Mouse (Mus musculus): ENCODE measurements around the gene Epyc. TPM values are rescaled to one million over a fixed set of nuclear protein-coding genes. Genes with fewer than 3 reads are reported as not detected.

Gene Epyc
- total RNA-seq (2015; ENCODE audit: low replicate concordance), result not detected in 2 replicates
- not detected in 2 replicates for total RNA-seq (2017; ENCODE audit: low replicate concordance)

DNA sequence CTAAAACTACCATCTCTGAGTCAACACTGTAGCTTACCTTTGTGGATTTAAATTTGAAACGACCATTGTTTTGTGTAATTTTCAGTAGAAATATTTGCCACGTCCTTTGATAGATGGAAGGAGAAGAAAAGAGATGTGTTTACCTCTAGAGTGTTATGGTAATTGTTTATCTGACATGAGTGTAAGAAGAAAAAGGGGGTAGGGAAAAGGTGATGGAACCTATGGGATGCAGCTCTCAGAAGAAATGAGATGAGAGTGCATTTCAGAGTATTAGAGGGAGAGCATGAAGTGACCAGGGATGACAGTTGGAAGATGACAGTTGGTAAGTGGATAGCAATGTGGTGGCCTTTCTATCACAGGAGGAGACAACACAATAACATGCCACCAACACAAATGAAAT, at the start of gene Epyc:
Gene Epyc, plus strand, starts transcription at position 301 of the 400 bp plus-strand sequence.
- no peak for ATAC-seq (replicated peaks; ENCODE audit: low FRiP score, poor library complexity, severe bottlenecking)

DNA sequence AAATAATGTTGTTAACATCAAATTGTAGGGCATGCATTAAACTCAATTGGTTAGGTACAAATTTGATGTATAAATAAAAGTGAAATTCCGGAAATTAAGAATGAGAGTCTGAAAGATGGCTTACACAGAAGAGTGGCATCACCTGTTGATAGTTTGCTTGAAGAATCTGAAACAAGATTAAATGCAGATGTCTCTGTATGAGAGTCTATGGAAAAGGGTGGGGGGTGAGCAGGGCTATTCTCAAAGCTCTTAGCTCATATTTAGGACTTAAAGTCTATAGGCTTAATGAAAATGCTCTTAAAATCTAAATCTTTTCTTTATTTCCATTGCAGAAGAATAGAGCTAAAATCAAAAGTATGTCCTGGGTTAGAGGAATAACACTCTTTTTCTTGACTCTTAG, 48.2 kb upstream of the Epyc start:
- ATAC-seq (replicated peaks; ENCODE audit: low FRiP score, poor library complexity, severe bottlenecking), result no peak

DNA sequence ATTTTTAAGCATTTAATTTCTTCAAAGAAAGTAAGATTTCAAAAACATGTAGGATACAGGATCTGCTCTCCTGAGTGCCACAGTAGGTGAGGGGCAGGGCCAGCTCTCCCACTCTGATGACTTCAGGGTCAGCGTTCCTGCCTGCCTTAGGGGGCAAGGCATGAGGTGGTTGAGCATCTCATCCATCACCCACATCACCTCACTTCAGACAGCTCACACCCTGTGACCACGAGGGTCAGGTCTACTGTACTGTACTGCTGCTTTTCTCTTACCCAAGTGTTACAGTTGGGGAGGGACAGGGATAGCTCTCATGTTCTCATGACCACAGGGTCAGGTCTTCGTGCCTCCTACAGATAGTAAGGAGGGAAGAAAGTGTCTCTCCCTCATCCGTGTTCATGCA, 42.1 kb upstream of the Epyc start:
- no peak for ATAC-seq (replicated peaks; ENCODE audit: low FRiP score, poor library complexity, severe bottlenecking)

DNA sequence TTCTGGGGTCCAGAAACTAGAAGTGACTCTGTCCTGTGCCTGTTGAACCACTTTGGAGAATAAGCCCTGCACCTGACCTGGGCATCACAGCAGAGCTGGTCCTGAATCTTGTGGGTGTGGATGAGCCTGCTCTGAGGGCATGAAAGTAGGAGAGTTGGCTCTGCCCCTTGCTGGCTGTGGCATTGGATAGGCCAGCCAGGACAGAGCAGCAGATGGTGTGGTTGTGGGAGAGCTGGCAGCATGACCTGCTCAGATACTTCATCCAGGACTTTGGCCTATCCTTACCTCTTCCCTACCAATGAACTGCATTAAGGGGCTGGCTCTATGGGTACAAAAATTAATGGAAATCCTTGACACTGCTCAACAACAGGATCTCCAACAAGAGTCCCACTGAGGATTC, 40.6 kb upstream of the Epyc start:
- ATAC-seq (replicated peaks; ENCODE audit: low FRiP score, poor library complexity, severe bottlenecking), result no peak

DNA sequence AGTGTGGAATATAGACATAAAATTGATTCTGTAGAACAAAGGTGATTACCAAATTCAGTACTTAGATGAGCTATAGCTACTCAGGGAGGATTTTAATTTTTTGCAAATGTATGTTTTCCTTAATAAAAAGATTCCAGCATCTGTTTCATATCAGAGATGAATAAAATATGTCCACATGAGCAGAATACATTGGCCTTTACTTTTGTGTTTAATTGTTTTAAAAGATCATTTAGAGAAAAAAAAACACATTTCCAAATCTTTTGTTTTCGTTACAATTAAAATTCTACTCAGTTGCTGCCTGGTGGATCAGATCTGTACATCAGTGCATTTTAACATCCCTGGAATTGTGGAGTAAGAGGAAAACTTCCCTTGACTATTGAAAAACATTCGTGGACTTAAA, 37.3 kb upstream of the Epyc start, which contains the start of gene Kera:
Gene Kera, plus strand, starts transcription at position 301 of the 400 bp plus-strand sequence.
- ATAC-seq (replicated peaks; ENCODE audit: low FRiP score, poor library complexity, severe bottlenecking), result no peak

DNA sequence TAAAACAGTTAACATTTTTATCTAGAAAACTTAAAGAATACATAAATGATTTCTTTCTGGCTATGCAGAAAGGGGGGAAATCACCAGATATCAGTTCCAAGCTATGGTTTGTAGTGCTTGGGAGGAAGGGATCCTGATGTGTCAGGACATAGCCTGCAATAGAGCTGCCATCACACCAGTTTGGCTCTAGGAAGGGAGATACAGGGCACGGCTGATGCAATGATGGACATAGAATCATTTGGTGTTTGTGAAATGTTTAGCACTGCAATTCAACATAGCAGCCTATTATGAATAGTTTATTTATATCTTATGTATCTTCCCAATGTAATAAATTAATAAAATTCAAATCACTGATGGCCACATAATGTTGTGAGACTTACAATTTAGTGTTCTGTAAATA, 21.5 kb upstream of the Epyc start:
- ATAC-seq (replicated peaks; ENCODE audit: low FRiP score, poor library complexity, severe bottlenecking), result no peak

DNA sequence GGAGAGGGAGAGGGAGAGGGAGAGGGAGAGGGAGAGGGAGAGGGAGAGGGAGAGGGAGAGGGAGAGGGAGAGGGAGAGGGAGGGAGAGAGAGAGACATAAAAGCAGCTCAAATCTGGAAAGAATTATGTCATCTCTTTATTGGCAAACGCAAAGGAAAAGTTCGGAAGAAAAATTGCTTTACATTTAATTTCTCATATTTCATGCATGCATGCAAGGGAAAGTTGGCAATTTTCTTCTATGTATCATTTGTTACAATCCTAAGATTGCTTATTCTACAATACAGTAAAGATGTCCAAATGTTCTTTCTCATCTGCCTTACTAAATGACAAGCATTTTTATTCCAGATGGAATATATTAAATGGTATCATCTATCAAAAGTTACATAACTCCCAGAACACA, 19.5 kb upstream of the Epyc start:
- ATAC-seq (replicated peaks; ENCODE audit: low FRiP score, poor library complexity, severe bottlenecking), result no peak

DNA sequence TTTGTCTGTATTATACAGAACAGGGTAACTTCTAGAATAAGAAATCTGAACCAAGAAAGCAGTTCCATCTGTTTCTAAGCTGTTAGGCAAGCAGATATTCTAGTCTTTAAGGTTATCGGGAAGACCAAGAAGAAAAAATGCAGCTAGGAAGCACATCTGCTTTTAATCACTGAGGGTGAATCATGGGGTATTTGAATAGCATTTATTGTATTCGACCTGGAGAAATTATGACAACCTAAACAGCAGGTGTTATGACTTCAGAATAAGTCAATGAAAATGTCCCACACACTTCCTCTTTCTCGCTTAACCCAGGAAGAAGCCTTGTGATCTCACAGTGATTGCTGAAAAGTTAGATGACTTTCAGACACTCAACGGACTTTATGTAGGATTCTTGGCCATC, 18.8 kb upstream of the Epyc start:
- no peak for ATAC-seq (replicated peaks; ENCODE audit: low FRiP score, poor library complexity, severe bottlenecking)

DNA sequence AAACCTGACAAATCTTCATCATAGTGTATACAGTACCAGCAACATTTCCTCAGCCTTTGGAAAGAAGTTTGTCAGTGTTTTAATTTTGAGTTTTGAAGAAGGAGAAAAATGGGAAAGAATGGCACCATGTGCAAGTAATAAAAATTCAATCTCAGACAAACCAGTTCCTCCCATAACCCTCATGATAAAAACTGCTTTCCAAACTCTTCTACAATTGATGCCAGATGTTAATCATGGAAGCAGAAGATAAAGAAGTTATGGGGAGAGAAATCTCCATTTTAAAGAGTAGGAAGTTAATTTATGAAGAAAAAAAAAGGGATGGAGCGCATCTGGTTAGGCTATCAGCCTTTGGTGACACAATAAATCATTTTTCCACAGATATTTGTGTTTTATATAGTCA, 17.3 kb upstream of the Epyc start:
- no peak for ATAC-seq (replicated peaks; ENCODE audit: low FRiP score, poor library complexity, severe bottlenecking)

DNA sequence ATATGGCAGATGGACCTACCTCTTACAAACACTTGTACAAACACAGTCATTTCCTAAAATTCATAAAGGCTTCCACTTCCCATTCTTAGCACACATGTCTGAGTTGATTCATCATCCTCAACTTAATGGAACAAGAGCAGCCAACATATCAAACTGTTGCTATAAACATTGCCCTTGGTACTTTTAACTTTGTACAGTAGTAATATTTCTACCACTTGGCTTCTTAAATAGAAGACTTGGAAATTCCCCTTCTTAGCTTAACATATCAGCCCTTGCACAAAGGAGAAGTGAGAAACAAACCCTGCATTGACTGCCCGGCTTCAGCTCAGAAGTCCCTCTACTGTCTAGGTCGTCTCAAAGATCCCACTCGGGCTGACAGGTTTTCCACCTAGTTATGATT, 12.8 kb upstream of the Epyc start:
- ATAC-seq (replicated peaks; ENCODE audit: low FRiP score, poor library complexity, severe bottlenecking), result no peak

DNA sequence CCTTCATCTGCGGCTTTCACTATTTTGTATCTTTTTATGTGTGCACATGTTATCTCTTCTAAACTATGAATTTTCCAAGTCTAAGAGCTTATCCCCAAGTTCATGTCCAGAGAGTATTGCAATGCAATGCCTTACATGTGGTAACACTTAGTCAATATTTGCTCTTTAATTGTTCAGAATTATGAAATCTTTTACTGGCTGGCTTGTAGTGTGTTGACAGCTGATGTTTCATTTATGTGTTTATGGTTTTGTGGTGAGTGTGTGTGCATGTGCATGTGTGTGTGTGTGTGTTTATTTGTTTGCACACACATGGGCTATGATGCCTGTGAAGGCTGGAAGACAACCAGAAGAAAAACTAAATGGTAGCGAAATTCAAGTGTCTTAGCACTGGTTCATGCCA, 1.9 kb upstream of the Epyc start:
- ATAC-seq (replicated peaks; ENCODE audit: low FRiP score, poor library complexity, severe bottlenecking), result no peak

DNA sequence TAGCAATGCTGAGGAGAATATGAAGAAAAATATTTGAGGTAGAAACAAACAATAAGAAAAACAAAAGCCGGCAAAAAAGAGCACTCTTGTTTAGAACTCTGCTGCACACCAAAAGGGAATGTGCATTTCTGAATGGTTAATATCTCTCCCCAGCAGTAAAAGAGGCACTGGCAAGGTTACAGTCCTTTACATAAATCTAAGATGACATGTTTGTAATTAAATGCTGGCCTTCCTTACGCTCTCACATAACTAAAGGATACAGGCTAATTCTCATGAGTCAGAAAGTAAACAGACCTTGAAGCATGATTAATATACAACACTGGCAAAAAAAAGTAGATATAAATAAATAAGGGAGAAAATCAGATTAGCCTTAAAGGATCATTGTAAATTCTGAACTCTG, 6.5 kb downstream of the Epyc start:
- ATAC-seq (replicated peaks; ENCODE audit: low FRiP score, poor library complexity, severe bottlenecking), result no peak

DNA sequence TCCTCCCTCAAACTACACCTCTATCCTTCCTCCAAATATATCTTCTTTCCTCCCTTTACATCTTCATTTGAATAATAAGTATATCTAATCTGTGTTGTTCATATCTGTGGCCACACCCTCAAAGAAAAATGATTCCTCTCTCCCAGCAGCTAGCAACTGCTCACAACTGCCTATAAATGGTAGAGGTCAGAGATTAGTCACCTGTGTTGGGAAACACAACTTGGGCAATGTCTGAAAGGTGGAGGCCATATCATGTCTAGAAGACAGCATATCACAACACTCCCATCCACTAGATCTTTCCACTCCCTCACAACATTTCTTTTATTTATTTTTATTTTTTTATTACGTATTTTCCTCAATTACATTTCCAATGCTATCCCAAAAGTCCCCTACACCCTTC, 15.6 kb downstream of the Epyc start:
- no peak for ATAC-seq (replicated peaks; ENCODE audit: low FRiP score, poor library complexity, severe bottlenecking)

DNA sequence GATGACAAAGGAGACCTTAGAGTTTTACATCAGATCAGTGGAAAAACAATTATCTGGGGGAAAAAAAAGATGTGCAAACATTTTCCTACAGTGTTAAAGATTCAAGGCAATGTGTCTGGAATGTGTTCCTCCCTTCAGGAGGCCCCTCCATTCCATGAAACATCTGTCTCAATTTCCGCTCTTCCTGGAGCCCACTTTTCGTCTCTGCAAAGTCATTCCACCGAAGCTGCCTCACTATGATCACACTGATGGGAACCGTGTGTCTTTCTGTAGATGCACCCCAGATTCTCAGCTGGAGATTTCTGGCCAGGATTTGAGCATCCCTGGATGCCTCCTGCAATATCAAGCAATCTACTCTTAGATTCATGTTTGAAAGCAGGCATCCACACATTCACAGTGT, 24.8 kb downstream of the Epyc start:
- ATAC-seq (replicated peaks; ENCODE audit: low FRiP score, poor library complexity, severe bottlenecking), result no peak

DNA sequence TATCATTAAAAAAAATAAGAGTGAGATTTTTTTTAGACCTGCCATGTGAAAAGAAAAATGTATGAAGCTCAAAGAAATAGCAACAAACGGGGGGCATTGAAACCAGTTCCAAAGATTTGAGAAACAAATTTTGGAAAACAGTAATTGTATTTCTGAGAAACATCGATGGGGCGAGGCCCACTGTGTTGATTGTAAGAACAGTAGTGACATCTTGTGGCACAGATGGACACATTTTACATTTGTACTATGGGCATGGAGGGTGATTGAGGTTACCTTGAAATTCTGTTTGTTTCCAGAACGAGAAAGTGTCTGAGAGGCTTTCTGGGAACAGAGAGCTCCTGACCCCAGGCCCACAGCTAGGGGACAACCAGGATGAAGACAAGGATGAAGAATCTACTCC, 26.3 kb downstream of the Epyc start:
- no peak for ATAC-seq (replicated peaks; ENCODE audit: low FRiP score, poor library complexity, severe bottlenecking)

DNA sequence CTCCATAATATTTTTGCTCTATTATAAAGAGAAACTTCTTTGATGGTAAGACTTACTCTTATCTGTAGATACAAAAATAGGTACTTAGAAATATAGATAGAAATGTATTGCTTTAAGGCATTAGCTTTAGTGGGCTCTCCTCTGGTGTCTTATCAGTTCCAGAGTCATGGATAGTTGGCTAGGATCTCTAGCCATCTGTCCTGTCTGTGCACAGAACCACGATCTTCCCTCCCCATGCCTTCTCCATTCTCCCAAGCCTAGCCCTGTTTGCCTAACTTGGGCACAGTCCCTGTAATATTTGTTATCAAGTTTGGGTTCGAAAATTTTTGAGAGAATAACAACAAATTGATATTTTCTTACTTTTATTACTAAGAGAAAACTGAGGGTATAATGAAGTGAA, 29.4 kb downstream of the Epyc start:
- ATAC-seq (replicated peaks; ENCODE audit: low FRiP score, poor library complexity, severe bottlenecking), result no peak

DNA sequence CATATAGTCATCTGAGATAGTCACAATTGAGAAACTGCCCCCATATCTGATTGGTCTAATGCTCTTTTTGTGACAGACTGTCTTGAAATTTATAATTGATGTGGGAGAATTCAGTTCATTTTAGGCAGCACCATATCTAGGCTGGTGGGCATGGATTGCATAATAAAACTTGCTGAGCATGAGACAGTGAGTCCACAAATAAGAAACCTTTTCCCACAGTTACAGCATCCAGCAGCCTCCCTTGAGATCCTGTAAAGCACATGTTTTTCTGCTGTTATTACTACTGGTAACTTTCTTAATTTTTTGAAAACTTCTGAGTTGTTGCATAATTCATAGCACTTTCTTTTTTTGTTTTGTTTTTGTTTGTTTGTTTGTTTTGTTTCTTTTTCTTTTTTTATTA, 39.1 kb downstream of the Epyc start:
- ATAC-seq (replicated peaks; ENCODE audit: low FRiP score, poor library complexity, severe bottlenecking), result no peak

DNA sequence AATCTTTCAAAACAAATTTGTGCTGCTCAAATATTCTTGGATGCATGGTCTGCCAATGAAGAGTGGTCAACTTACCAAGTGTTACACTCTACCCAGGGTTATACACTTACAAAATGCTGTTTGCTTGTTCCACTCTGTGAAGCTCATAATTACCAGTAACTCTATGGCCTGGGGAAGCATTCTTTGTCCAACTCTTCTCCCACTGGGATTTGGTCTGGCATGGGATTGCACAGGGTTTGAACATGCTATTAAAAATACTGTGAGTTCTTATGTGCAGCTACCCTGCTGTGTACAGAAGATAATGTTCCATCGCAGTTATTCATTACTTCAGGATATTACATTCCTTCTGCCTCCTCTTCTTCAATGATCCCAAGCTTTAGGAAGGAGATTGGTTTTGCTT, 43.3 kb downstream of the Epyc start:
- ATAC-seq (replicated peaks; ENCODE audit: low FRiP score, poor library complexity, severe bottlenecking), result no peak

DNA sequence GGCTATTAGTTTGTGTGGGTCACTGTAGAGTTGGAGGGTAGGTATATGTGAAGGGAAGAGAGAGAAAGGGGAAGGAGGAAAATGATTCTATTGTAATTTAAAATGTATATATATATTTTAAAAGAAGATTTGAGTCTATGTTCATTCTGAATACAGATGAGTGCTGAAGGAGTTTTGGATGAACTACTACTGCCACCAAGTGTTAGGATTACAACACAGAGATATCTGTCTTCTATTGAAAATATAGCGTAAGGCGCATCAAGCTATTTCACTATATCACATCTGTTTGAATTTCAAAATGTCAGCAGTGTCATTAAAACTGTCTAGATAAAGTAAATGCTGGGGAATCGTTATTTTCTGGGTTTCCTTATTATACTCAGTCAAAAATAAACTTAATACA, 45.6 kb downstream of the Epyc start:
- ATAC-seq (replicated peaks; ENCODE audit: low FRiP score, poor library complexity, severe bottlenecking), result no peak

DNA sequence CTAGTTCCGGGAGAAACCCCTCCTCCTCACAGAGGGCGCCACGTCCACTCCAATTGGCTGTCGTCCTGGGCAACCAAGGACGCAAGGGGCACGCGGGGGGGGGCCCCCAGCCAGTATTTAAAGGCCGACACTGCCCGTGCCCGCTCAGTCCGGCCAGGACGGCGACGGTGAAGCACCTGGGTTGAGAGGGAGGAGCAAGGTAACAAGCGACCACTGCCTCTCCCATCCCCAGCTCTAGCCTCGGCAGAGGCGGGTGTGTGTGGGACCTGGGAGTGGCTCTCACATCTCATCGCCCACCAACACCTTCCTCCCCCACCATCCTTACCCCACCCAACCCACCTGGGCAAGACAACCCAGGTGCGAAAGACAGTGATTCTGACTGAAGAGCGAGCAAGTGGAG, 49.0 kb downstream of the Epyc start, which contains the start of gene Ccer1:
Gene Ccer1, plus strand, starts transcription at position 147 of the 400 bp plus-strand sequence.
- 0 out of 2 replicates have a peak, but pooled peaks have one; percentile 10 for ATAC-seq (replicated peaks; ENCODE audit: low FRiP score, poor library complexity, severe bottlenecking)

DNA sequence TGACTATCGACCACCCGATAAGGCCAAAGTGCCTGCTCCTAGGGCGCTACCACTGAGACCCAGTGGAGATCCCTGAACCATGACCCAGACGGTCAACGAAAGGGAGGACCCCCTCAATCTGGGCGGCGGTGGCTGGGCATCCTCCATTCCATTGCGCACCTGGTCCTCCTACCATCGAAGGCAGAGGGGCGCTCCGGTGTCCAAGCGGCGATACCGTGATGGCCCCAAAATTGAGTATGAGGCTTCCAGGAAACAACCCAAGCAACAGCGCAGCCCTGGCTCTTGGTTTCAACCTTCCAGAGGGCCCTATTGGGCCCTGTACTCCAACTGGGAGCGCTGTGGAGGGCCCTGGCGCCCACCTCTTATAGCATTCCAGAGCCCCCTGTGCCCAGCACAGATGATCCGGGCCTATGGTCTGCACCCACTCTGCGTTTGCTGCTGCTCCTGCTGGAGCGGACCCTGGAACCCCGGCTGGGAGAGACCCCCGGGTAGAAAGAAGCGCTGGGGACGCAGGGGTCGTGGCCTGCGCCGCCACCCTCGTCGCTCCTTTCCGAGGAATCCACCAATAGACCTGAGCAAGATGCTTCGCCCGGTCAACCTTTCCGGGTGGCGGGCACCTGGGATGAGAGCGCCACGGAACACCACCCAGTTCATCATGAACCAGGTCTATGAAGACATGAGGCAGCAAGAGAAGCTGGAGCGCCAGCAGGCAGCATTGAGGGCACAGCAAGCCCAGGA, 49.7 kb downstream of the Epyc start:
- no peak for ATAC-seq (replicated peaks; ENCODE audit: low FRiP score, poor library complexity, severe bottlenecking)

DNA sequence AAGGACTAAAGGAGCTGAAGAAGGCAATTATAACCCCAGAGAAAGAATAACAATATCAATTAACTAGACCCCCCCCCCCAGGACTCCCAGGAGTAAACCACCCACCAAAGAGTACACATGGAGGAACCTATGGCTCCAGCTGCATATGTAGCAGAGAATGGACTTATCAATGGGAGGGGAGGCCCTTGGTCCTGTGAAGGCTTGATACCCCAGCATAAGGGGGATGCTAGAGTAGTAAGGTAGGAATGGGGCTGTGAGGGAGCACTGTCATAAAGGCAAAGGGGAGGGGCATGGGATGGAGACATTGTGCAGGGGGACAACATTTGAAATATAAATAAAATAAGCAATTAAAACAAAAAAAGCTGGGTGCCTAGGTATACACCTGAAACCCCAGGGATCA, 58.5 kb downstream of the Epyc start:
- no peak for ATAC-seq (replicated peaks; ENCODE audit: low FRiP score, poor library complexity, severe bottlenecking)
